Mouse (Mus musculus): ENCODE measurements around the gene Cd200r4.

Gene Cd200r4

DNA sequence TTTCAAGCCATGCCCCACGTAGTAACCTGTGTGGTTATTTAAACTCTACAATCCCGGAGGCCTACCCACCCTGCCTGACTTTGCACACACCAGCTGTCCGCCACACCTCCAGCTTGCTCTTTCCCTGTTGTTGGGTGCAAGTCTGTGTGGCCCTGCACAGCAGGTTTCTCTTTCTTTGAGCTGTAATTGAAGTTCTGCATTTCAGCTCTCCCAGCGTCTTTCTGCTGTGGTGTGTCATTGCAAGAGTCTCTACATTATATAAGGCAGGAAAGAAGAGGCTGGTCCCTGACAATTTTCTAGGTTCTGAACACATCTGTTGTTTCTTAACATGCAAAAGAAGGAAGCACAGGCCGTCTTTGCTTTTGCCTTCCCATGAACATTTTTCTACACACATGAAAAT, 65.1 kb downstream of the Cd200r4 start:
- DNase-seq (ENCODE audit: low spot score in 2 of 2), result no peak

DNA sequence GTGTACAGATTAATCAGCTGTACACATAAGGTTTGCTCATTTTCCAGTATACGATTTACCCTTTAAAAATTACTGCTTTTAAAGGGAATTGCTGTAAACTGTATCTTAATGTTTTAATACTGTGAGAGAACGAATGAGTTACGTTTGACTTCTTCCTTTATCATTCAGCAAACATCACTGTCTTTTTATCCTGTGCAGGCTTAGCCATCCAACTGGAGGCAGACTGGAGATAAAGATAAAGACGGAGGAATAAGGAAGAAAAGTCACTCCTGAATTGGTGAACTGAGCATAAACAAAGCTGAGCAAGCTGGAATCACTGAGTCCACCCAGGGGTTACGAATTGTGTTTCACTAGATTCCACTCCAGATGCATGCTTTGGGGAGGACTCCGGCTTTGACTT, 66.1 kb downstream of the Cd200r4 start:
- no peak for DNase-seq (ENCODE audit: low spot score in 2 of 2)
